Mouse (Mus musculus) heart, postnatal 4 days (tissue): Measurements from ENCODE around the gene B3galt6. TPM values are rescaled to one million over a fixed set of nuclear protein-coding genes. Genes with fewer than 3 reads are reported as not detected.
A peak's percentile ranks its signal among the peaks of the same experiment; 100 is the strongest.

Experiments used
- DNase-seq: peaks from one replicate; pipeline ENCODE4 v3.0.0; 2021
- total RNA-seq, 2 experiments: library from RNA; stranded (reverse); gene quantifications; 2 replicates each; pipeline ENCODE4 v1.2.3; 2021

B3galt6 gene
- total RNA-seq, result 1 to 10 TPM; 4.1 to 4.5 TPM

GRCm38 (mm10) chr4:155992241-155992905 is at the start of gene B3galt6, which contains the start of gene Sdf4:
Gene B3galt6 (minus strand): TSS chr4:155992649.
Gene Sdf4 (plus strand): TSS chr4:155992872.
- peak; percentile 87 for DNase-seq

DNA sequence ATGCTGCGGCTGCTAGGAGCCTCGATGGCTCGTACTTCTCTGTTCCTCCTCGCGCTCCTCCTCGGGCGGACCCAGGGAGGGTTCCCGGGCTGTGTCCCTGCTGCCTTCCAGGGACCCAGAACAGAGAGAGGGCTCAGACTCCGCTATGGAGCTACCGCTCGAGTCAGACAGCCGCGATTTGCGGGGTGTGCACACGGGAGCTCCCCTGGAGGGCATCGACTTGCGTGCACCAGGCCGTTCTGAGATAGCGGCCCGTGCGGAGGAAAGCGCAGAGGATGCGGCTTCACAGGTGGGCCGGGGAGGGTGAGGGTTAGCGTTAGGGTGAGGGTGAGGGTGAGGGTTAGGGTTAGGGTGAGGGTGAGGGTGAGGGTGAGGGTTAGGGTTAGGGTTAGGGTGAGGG is 42.5 kb upstream of the B3galt6 start:
- DNase-seq, result no peak

- DNase-seq, result no peak
These were observed 41.9 kb upstream of the B3galt6 start for GRCm38 (mm10) chr4:156034301-156034700.

DNA sequence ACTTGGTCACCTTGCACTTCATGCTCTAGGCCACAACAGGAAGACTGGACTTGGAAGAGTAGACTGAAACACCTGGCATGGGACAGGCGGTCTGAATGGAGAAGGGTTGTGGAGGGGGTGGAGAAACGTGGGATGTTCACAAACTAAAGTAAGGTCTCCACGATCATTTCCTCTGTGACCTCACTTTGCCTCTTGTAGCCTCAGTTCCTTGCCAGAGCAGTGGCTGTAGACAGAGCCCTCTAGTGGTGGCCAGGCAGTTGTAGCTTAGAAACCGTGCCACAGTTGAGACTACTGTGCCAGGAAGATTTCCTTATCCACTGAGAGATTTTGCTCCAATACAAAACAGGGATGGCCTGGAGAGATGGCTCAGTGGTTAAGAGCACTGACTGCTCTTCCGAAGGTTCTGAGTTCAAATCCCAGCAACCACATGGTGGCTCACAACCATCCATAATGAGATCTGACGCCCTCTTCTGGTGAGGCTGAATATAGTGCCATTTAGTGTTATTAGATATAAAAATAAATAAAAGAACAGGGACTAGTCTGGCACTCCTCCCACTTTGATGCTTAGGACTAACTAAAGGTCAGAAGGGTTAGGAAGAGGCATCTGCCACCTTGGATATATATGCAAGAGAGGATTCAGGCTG is 41.1 kb upstream of the B3galt6 start:
- peak; percentile 56 for DNase-seq

GRCm38 (mm10) chr4:156032856-156033255 is 40.4 kb upstream of the B3galt6 start:
- DNase-seq, result no peak

GRCm38 (mm10) chr4:156031593-156032391 is 39.3 kb upstream of the B3galt6 start:
- peak; percentile 82 for DNase-seq

DNA sequence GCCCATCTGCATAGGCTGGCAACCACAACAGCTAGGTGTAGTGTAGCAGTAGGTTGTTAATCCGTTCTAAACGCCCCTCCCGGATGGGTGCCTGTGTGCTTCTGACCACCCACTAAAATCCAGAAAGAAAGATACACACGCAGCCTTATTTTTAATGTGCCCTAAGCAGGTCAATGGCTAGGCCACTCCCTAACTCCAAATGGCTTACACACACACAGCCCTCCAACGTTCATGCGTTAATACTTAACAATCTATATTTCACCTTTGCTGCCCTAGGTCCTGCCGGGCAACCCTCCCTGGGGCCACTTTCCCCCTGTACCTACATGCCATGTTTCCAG is 38.8 kb upstream of the B3galt6 start:
- DNase-seq, result no peak

- DNase-seq, result no peak
These were observed 38.2 kb upstream of the B3galt6 start for GRCm38 (mm10) chr4:156030651-156031118.

GRCm38 (mm10) chr4:156028580-156028979 is 36.1 kb upstream of the B3galt6 start:
- DNase-seq, result no peak

GRCm38 (mm10) chr4:156026013-156026412 is 33.6 kb upstream of the B3galt6 start, which contains the start of gene Tnfrsf18:
Gene Tnfrsf18 (plus strand): TSS chr4:156026164.
- peak; percentile 70 for DNase-seq

- no peak for DNase-seq
These were observed 31.7 kb upstream of the B3galt6 start for GRCm38 (mm10) chr4:156024184-156024583.

- no peak for DNase-seq
These were observed 31.1 kb upstream of the B3galt6 start for GRCm38 (mm10) chr4:156023520-156023919.

GRCm38 (mm10) chr4:156021942-156022419 is 29.5 kb upstream of the B3galt6 start:
- no peak for DNase-seq

DNA sequence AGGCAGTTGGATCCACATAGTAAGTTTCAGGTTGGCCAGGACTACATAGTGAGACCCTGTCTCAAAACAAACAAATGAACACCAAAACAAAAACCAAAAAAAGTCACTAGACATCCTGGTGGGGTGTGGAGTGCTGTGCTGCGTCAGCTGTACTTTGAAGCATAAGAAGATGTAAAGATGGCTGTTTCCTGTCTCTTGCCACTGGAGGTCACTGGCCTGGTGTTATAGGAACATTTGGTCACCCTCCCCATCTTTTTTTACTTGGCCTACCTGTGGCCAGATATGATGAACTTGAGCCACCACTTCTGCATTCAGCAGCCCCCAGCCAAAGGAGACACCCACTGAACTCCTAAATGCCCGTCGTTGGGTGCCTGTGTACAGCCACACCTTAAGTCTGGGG is 28.9 kb upstream of the B3galt6 start:
- no peak for DNase-seq

DNA sequence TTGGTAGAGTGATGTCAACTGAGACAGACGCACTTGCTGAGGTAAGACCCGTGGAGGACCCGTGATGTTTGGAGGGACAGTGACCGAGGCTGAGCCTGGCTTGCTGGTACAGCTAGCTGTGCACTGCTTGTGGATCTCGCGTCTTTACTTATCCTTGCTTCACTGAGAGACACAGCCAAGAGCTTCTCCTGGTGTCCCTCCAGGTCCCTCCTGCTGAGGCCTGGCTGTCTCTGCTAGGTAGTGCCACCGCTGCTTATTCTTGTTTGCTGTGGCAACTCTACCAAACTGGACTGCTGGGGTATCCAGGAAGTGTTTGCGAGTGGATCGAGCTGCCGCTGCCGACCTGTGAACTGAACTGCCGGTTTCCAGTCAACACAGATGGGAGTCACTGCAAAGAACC is 27.3 kb upstream of the B3galt6 start:
- DNase-seq, result no peak

GRCm38 (mm10) chr4:156014436-156014835 is 22.0 kb upstream of the B3galt6 start:
- no peak for DNase-seq

- no peak for DNase-seq
These were observed 21.2 kb upstream of the B3galt6 start, which contains the start of gene Tnfrsf4 for GRCm38 (mm10) chr4:156013637-156014036. Gene Tnfrsf4 (plus strand): TSS chr4:156013843.

GRCm38 (mm10) chr4:156008369-156008768 is 15.9 kb upstream of the B3galt6 start:
- no peak for DNase-seq

DNA sequence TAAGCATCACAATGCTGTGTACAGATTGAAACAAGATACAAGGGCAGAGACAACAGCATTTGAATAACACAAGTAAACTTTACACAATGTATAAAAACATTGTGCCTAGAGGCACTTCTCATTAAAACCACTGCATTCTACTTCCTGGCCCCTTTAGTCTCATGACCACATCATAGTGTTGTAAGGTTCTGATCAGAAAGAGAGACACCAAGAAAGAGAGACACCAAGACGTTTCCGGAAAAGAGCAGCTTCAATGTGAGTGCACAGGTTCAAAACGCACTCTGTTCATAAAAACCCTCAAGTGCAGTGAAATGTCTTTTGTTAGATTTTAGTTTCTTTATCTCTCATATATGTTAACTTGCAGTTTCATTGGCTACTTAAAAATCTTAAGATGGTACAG is 11.7 kb upstream of the B3galt6 start:
- no peak for DNase-seq

DNA sequence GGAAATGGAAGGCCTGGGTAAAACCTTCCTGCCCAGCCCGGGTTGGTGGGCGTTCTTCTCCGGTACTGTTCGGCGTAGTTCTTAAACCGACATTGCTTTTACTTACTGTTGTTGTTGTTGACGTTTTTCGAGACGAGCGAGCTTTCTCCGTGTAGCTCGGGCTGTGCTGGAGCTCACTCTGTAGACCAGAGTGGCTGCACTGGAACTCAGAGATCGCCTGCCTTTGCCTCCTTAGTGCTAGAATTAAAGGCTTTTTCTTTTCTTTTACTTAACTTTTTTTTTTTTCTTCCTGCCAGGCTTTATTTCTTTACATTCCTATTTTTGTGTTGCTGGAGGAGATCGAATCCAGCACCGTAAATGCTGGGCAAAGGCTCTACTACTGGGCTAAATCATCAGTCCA is 1.2 kb upstream of the B3galt6 start:
- no peak for DNase-seq

- DNase-seq, result peak; percentile 97
These were observed 578 bp upstream of the B3galt6 start for GRCm38 (mm10) chr4:155992906-155993547.

DNA sequence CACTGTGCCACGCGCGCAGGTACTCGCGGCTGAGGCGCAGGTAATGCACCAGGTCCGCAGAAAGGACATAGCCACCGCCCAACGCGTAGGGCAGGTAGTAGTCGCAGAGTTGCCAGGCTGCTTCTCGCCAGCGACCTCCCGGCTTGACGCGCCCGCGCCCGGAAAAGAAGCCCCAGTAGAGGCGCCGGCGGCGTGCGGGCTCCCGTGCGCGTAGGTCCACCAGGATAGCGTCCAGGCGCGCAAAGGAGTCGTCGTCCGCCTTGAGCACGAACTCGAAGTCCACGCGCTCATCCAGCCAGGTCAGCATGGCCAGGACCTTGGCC is 580 bp downstream of the B3galt6 start:
- no peak for DNase-seq
